Mouse (Mus musculus) CH12.LX (cell line): ENCODE measurements around the gene Rasl10b.

Source experiments
- CHD1 ChIP-seq: IDR thresholded peaks from 2 replicates; pipeline ENCODE4 v1.6.1; 2012; ENCODE audit warnings: low read depth, low read length, improper control_type of control experiment, inconsistent platforms
- CTCF ChIP-seq, 2 experiments: IDR thresholded peaks in 1 of 2; conservative IDR thresholded peaks in 1 of 2; 2 replicates each; pipeline ENCODE4 v1.5.1; 2011 to 2012; ENCODE audit warnings: low read depth in 2 of 2, low read length in 2 of 2, improper control_type of control experiment in 1 of 2, inconsistent platforms in 1 of 2, mild to moderate bottlenecking in 1 of 2, moderate library complexity in 1 of 2
- HCFC1 ChIP-seq: IDR thresholded peaks from 2 replicates; pipeline ENCODE4 v1.6.1; 2012; ENCODE audit warnings: low read depth, mild to moderate bottlenecking, inconsistent platforms, low read length, improper control_type of control experiment
- JUND ChIP-seq: conservative IDR thresholded peaks from 2 replicates; pipeline ENCODE4 v1.6.1; 2011; ENCODE audit warnings: low read depth, low read length, improper control_type of control experiment
- MAX ChIP-seq: IDR thresholded peaks from 2 replicates; pipeline ENCODE4 v1.6.1; 2011; ENCODE audit warnings: low read length, improper control_type of control experiment
- MAZ ChIP-seq: IDR thresholded peaks from 2 replicates; pipeline ENCODE4 v1.6.1; 2012; ENCODE audit warnings: low read depth, mild to moderate bottlenecking, inconsistent platforms, low read length, improper control_type of control experiment, moderate library complexity
- MXI1 ChIP-seq: IDR thresholded peaks from 2 replicates; pipeline ENCODE4 v1.6.1; 2011; ENCODE audit warnings: mild to moderate bottlenecking, low read depth, low read length, improper control_type of control experiment
- NELFE ChIP-seq: IDR thresholded peaks from 2 replicates; pipeline ENCODE4 v1.6.1; 2011; ENCODE audit warnings: low read depth, low read length, improper control_type of control experiment
- PAX5 ChIP-seq: IDR thresholded peaks from 2 replicates; pipeline ENCODE4 v1.6.1; 2012; ENCODE audit warnings: low read length, inconsistent platforms, mixed read lengths
- POLR2A ChIP-seq: IDR thresholded peaks from 2 replicates; pipeline ENCODE4 v1.6.1; 2011; ENCODE audit warnings: low read depth, mild to moderate bottlenecking, improper control_type of control experiment, low read length
- POLR2AphosphoS2 ChIP-seq: IDR thresholded peaks from 2 replicates; pipeline ENCODE4 v1.6.1; 2011; ENCODE audit warnings: low read depth, low read length, improper control_type of control experiment
- RCOR1 ChIP-seq: conservative IDR thresholded peaks from 2 replicates; pipeline ENCODE4 v1.6.1; 2012; ENCODE audit warnings: low read depth, mild to moderate bottlenecking, inconsistent platforms, low read length, improper control_type of control experiment
- TBP ChIP-seq: conservative IDR thresholded peaks from 2 replicates; pipeline ENCODE4 v1.6.1; 2011; ENCODE audit warnings: low read depth, low read length, improper control_type of control experiment

DNA sequence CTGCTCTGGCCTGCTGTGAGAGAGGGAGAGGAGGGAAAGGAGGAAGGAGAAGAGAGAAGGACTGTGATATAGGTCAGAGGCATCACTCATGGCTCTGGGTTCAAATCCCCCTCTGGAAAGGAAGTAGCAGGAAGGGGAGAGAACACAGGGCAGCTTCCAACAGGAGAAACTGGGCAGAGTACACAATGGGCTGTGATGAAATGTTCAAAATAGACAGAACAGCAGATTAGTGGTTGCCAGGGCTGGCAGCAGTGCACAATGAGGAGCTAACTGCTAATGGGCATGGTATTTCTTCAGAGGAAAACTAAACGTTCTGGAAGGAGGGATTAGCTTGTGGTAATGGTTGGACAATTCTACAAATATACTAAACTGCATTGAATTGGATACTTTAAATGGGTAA is 41.6 kb downstream of the Rasl10b start:
- TF ChIP-seq CHD1 (no peak), RCOR1 (no peak), JUND (no peak), PAX5 (no peak), CTCF (conservative IDR thresholded peaks at IDR 0.05 in 1 of 2, IDR thresholded peaks at IDR 0.05 in 1 of 2; ENCODE audit: low read depth in 2 of 2, low read length in 2 of 2) (no peak), POLR2A (no peak), TBP (no peak), MXI1 (no peak), NELFE (no peak), MAZ (no peak), HCFC1 (no peak), POLR2AphosphoS2 (no peak), MAX (no peak)
